Mouse (Mus musculus) bone marrow macrophage, adult 2 months (primary cell): ENCODE measurements at regions not wholly inside any gene's neighbourhood (a gene's known extent, or its start where the extent isn't known, plus 50 kb on each side); places are given as distances from the start of the nearest gene placed in this dataset.

Experiments used
- CTCF ChIP-seq: IDR thresholded peaks from 2 replicates; pipeline ENCODE4 v1.5.1; 2012; ENCODE audit warnings: low read depth, mild to moderate bottlenecking, low read length, moderate library complexity
- POLR2A ChIP-seq: IDR thresholded peaks from 2 replicates; pipeline ENCODE4 v1.6.1; 2012; ENCODE audit warnings: mild to moderate bottlenecking, low read depth, low read length, borderline replicate concordance

DNA sequence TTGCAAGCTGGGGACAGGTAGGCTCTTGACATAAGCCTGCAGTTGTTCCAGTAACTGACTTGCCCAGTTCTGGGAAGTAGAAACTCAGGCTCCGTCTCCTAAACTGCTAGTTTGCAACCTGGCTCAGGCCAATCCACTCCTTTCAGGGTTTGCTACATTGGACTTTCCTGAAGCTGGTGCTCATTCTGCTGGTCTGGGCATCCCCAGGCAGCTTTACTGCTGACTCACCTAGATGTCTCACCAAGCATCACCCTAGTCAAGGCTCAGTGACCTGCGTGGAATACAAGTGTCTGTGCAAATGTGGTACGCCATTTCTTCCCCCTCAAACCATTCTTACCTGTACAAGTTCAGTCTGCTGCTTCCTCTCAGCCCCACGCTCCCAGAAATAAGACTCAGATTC is 110.8 kb downstream of the Qrsl1 start:
- TF ChIP-seq CTCF (no peak), POLR2A (no peak)
